Mouse (Mus musculus): Measurements from ENCODE around the gene Bbs9.

DNA sequence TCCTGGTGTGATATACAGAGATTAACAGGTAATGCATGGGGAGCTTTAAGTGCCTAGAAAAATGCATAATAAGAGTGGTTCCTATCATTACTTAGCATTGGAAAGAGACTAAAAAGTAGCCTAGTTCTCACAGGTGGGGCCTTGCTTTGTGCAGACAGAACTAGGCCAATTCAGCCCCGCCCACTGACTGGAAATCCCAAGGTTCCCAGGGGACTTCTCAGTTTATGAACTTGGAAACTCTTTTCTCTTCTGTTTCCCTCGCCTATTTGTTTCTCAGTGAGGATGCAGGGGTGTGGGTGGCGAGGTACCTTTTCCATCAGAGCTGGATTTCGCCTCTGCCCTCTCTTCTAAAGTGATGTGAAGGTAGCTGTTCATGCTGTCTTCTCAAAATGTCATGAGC, 410.8 kb downstream of the Bbs9 start:
- TF ChIP-seq CTCF (conservative IDR thresholded peaks at IDR 0.05 in 1 of 2, IDR thresholded peaks at IDR 0.05 in 1 of 2; ENCODE audit: low read depth in 2 of 2, low read length in 2 of 2) (no peak), POLR2A (IDR thresholded peaks at IDR 0.05; ENCODE audit: low read depth, low read length) (no peak), TBP (conservative IDR thresholded peaks at IDR 0.05; ENCODE audit: low read depth, low read length) (no peak), JUND (conservative IDR thresholded peaks at IDR 0.05; ENCODE audit: low read depth, low read length) (no peak), USF1 (IDR thresholded peaks at IDR 0.05; ENCODE audit: low read depth, low read length) (no peak), E2F4 (IDR thresholded peaks at IDR 0.05; ENCODE audit: insufficient replicate concordance, low read depth, low read length) (no peak), MYC (IDR thresholded peaks at IDR 0.05; ENCODE audit: low read depth, low read length) (no peak), SMC3 (IDR thresholded peaks at IDR 0.05; ENCODE audit: low read depth, low read length) (no peak), RAD21 (IDR thresholded peaks at IDR 0.05; ENCODE audit: low read depth, low read length) (no peak), NELFE (IDR thresholded peaks at IDR 0.05; ENCODE audit: low read depth, low read length) (no peak), MAFK (IDR thresholded peaks at IDR 0.05; ENCODE audit: insufficient replicate concordance, low read length) (no peak), ZMIZ1 (IDR thresholded peaks at IDR 0.05; ENCODE audit: low read depth, low read length) (no peak)
